Mouse (Mus musculus): ENCODE results near the gene Fam136a.

GRCm38 (mm10) chr6:86399995-86400394 lies 34.5 kb downstream of the Fam136a start:
- TF ChIP-seq GATA1 (IDR thresholded peaks at IDR 0.05; ENCODE audit: low read length) (no peak), TAL1 (IDR thresholded peaks at IDR 0.05; ENCODE audit: low read length) (no peak)
